Mouse (Mus musculus) limb, embryonic 10.5 days (tissue): Measurements from ENCODE around the gene Def6. TPM values are rescaled to one million over a fixed set of nuclear protein-coding genes. Genes with fewer than 3 reads are reported as not detected.

Experiments used
- DNase-seq: peaks from one replicate; pipeline ENCODE4 v3.0.0-alpha.2; 2017; ENCODE audit warnings: low spot score
- H3K27ac ChIP-seq: fragments of 300-500 bp; sonication (generic); 2 replicates; pipeline ENCODE4 v1.5.1; 2016; ENCODE audit warnings: mild to moderate bottlenecking
- H3K27me3 ChIP-seq: fragments of 300-500 bp; sonication (generic); 2 replicates; pipeline ENCODE4 v1.6.1; 2016; ENCODE audit warnings: low read depth, mild to moderate bottlenecking; ENCODE audit not compliant: poor library complexity, severe bottlenecking
- H3K36me3 ChIP-seq: fragments of 300-500 bp; sonication (generic); 2 replicates; pipeline ENCODE4 v1.6.1; 2016; ENCODE audit warnings: mild to moderate bottlenecking, moderate library complexity
- H3K4me1 ChIP-seq: fragments of 300-500 bp; sonication (generic); 2 replicates; pipeline ENCODE4 v1.6.1; 2016
- H3K4me3 ChIP-seq: fragments of 300-500 bp; sonication (generic); 2 replicates; pipeline ENCODE4 v1.5.1; 2016; ENCODE audit warnings: mild to moderate bottlenecking, moderate library complexity
- H3K9me3 ChIP-seq: fragments of 300-500 bp; sonication (generic); replicated peaks from 2 replicates; pipeline ENCODE4 v1.6.1; 2016; ENCODE audit warnings: mild to moderate bottlenecking
- WGBS: fragments of 180-500 bp; shearing (Covaris S2); methylation state at CpG from one replicate; pipeline ENCODE4 v1.1.7; 2016; 5-methylcytosine and 5-hydroxymethylcytosine counted together
- polyA plus RNA-seq: library from polyadenylated mRNA; unstranded; fragments of >200 nt; fragmentation: Nextera tagmentation; extraction: Ambion mirVana; gene quantifications from 2 replicates; pipeline ENCODE4 v1.2.1, GENCODE M21; 2016

Gene Def6
- polyA plus RNA-seq, 1 experiment from 2014 or later = 11.1 TPM

GRCm38 (mm10) chr17:28272281-28272680 lies 64.7 kb downstream of the Def6 start:
- Histone ChIP-seq H3K4me3 (no peak overlapping the region), H3K27ac (no peak overlapping the region), H3K4me1 (peaks cover 28% of the 10 kb centered on the region), H3K9me3 (no peaks in the 10 kb centered on the region), H3K36me3 (peaks cover 6% of the 10 kb centered on the region; the same call in 1 of the 2 replicates), H3K27me3 (no peaks in the 10 kb centered on the region)
- no peak for DNase-seq
- 87% methylated on average over 9 of the region's 9 CpGs for WGBS

GRCm38 (mm10) chr17:28272837-28273236 lies 65.3 kb downstream of the Def6 start:
- Histone ChIP-seq H3K4me3 (no peak overlapping the region), H3K4me1 (peaks cover 33% of the 10 kb centered on the region), H3K27me3 (no peaks in the 10 kb centered on the region), H3K27ac (no peak overlapping the region), H3K9me3 (no peaks in the 10 kb centered on the region), H3K36me3 (peaks cover 6% of the 10 kb centered on the region; the same call in 1 of the 2 replicates)
- 83% methylated on average over 6 of the region's 6 CpGs for WGBS
- DNase-seq = no peak

GRCm38 (mm10) chr17:28274739-28275138 lies 67.2 kb downstream of the Def6 start:
- Histone ChIP-seq H3K36me3 (peaks cover 6% of the 10 kb centered on the region; the same call in 1 of the 2 replicates), H3K4me3 (no peak overlapping the region), H3K27me3 (no peaks in the 10 kb centered on the region), H3K9me3 (no peaks in the 10 kb centered on the region), H3K4me1 (peaks cover 42% of the 10 kb centered on the region), H3K27ac (no peak overlapping the region)
- whole genome bisulfite sequencing = 83% methylated on average over 3 of the region's 3 CpGs
- no peak for DNase-seq

- Histone ChIP-seq H3K4me3 (no peak overlapping the region), H3K27me3 (no peaks in the 10 kb centered on the region), H3K27ac (peak overlapping the region; percentile 31), H3K9me3 (no peaks in the 10 kb centered on the region), H3K4me1 (peaks cover 45% of the 10 kb centered on the region), H3K36me3 (peaks cover 6% of the 10 kb centered on the region; the same call in 1 of the 2 replicates)
- no peak for DNase-seq
- 85% methylated on average over 14 of the region's 14 CpGs for WGBS
These were observed 69.6 kb downstream of the Def6 start for GRCm38 (mm10) chr17:28277226-28277625.

- DNase-seq = no peak
- Histone ChIP-seq H3K9me3 (no peaks in the 10 kb centered on the region), H3K4me3 (no peak overlapping the region), H3K27ac (peak overlapping the region; percentile 31; the same call in 1 of the 2 replicates), H3K4me1 (peaks cover 46% of the 10 kb centered on the region), H3K36me3 (peaks cover 6% of the 10 kb centered on the region; the same call in 1 of the 2 replicates), H3K27me3 (no peaks in the 10 kb centered on the region)
- 87% methylated on average over 10 of the region's 10 CpGs for WGBS
These were observed 70.1 kb downstream of the Def6 start for GRCm38 (mm10) chr17:28277721-28278120.

GRCm38 (mm10) chr17:28278156-28278555 lies 70.6 kb downstream of the Def6 start:
- Histone ChIP-seq H3K9me3 (no peaks in the 10 kb centered on the region), H3K27me3 (no peaks in the 10 kb centered on the region), H3K4me3 (no peak overlapping the region), H3K36me3 (peaks cover 6% of the 10 kb centered on the region; the same call in 1 of the 2 replicates), H3K27ac (no peak overlapping the region), H3K4me1 (peaks cover 49% of the 10 kb centered on the region)
- DNase-seq = no peak
- WGBS = 90% methylated on average over 3 of the region's 3 CpGs

Other genes starting within 250 kb of the Def6 start
- gene Tcp11, start 127.1 kb upstream of the Def6 start, polyA plus RNA-seq = 0.97 and 1.1 TPM in 2 replicates
- 10.9 and 11.0 TPM in 2 replicates for gene Scube3, start 65.6 kb upstream of the Def6 start, polyA plus RNA-seq
- 33.6 and 40.2 TPM in 2 replicates for gene Zfp523, start 30.6 kb upstream of the Def6 start, polyA plus RNA-seq
- gene Ppard, start 24.9 kb downstream of the Def6 start, polyA plus RNA-seq = 1.9 and 2.3 TPM in 2 replicates
- 32.9 and 35.5 TPM in 2 replicates for gene Fance, start 105.7 kb downstream of the Def6 start, polyA plus RNA-seq
- 502 and 576 TPM in 2 replicates for gene Rpl10a, start 120.7 kb downstream of the Def6 start, polyA plus RNA-seq
- 5.2 and 9.8 TPM in 2 replicates for gene Tead3, start 143.0 kb downstream of the Def6 start, polyA plus RNA-seq
- gene Tulp1, start 157.4 kb downstream of the Def6 start, polyA plus RNA-seq = 3.4 and 4.1 TPM in 2 replicates